Mouse (Mus musculus) embryonic facial prominence, embryonic 13.5 days (tissue): ENCODE results near the gene Gramd1a. TPM values are rescaled to one million over a fixed set of nuclear protein-coding genes. Genes with fewer than 3 reads are reported as not detected.

Source experiments
- ATAC-seq: fragments of 200-750 bp; cut with Nextera tagmentation; 2 replicates; pipeline ENCODE4 v1.8.0; 2017; ENCODE audit warnings: low read depth; ENCODE audit not compliant: insufficient number of reproducible peaks, insufficient read depth, low FRiP score, low TSS enrichment
- H3K27ac ChIP-seq: fragments of 300-500 bp; sonication (generic); 2 replicates; pipeline ENCODE4 v1.5.1; 2015; ENCODE audit warnings: moderate library complexity, mild to moderate bottlenecking, inconsistent platforms
- H3K27me3 ChIP-seq: fragments of 300-500 bp; sonication (generic); 2 replicates; pipeline ENCODE4 v1.6.1; 2015; ENCODE audit warnings: mild to moderate bottlenecking, inconsistent platforms
- H3K36me3 ChIP-seq: fragments of 300-500 bp; sonication (generic); 2 replicates; pipeline ENCODE4 v1.6.1; 2015; ENCODE audit warnings: mild to moderate bottlenecking, inconsistent platforms
- H3K4me1 ChIP-seq: fragments of 300-500 bp; sonication (generic); 2 replicates; pipeline ENCODE4 v1.6.1; 2015; ENCODE audit warnings: inconsistent platforms
- H3K4me2 ChIP-seq: fragments of 300-500 bp; sonication (generic); 2 replicates; pipeline ENCODE4 v1.6.1; 2015; ENCODE audit warnings: moderate library complexity, mild to moderate bottlenecking, inconsistent platforms
- H3K4me3 ChIP-seq: fragments of 300-500 bp; sonication (generic); 2 replicates; pipeline ENCODE4 v1.5.1; 2015; ENCODE audit warnings: mild to moderate bottlenecking, inconsistent platforms
- H3K9ac ChIP-seq: fragments of 300-500 bp; sonication (generic); 2 replicates; pipeline ENCODE4 v1.6.1; 2015; ENCODE audit warnings: mild to moderate bottlenecking, inconsistent platforms
- H3K9me3 ChIP-seq: fragments of 300-500 bp; sonication (generic); 2 replicates; pipeline ENCODE4 v1.6.1; 2016; ENCODE audit warnings: inconsistent platforms
- WGBS: fragments of 180-500 bp; shearing (Covaris S2); methylation state at CpG from one replicate; pipeline ENCODE4 v1.1.7; 2015; ENCODE audit warnings: mixed read lengths; 5-methylcytosine and 5-hydroxymethylcytosine counted together
- polyA plus RNA-seq: library from polyadenylated mRNA; unstranded; fragments of >200 nt; fragmentation: Nextera tagmentation; extraction: Ambion mirVana; gene quantifications from 2 replicates; pipeline ENCODE4 v1.2.1, GENCODE M21; 2015

Gene Gramd1a
- 82.6 and 84.8 TPM in 2 replicates for polyA plus RNA-seq

DNA sequence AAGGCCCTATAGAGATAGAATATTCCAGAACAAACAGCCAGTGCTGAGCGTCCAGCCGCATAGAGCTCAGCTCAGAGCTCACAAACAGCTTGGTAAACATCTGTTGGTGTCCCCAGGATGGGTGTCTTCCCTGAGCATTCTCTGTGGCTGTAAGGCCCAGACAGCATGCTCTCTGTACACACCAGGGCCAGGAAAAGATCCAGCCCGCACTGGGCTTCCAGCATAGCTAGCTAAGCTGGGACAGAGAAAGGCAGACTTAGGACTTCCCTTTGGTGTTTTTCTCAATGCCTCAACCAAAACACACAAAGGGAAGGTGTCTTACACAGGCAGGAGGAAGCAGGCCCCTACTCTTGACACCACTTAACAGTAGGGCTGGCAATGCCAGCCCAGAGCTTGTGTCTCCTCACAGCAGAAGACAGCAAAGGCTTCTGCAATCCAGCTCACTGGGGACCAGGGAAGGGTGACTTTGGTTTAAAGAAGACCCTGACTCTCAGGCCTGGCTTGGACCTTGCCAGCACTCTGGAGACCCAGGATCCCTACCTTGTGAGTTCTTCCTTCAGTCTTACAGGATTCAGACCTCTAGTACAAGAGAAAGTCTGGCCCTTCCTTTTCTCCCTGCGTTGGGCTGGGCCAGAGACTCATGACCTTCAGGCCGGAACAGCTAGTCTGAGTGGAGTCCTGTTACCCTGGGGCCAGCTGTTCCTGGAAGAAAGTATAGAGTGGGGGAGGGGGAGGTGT lies at the start of gene Gramd1a:
TSS of gene Gramd1a (minus strand) at position 601 of the 738 bp plus-strand sequence.
- Histone ChIP-seq H3K9me3 (no peaks in the 10 kb centered on the region), H3K36me3 (no peaks in the 10 kb centered on the region), H3K27ac (no peak within 1 kb of the TSS), H3K4me3 (no peak within 1 kb of the TSS), H3K4me2 (no peak within 1 kb of the TSS), H3K9ac (no peak within 1 kb of the TSS), H3K27me3 (no peaks in the 10 kb centered on the region), H3K4me1 (peaks cover 12% of the 10 kb centered on the region)
- WGBS = 59% methylated on average over 5 of the region's 5 CpGs
- no peak for ATAC-seq

DNA sequence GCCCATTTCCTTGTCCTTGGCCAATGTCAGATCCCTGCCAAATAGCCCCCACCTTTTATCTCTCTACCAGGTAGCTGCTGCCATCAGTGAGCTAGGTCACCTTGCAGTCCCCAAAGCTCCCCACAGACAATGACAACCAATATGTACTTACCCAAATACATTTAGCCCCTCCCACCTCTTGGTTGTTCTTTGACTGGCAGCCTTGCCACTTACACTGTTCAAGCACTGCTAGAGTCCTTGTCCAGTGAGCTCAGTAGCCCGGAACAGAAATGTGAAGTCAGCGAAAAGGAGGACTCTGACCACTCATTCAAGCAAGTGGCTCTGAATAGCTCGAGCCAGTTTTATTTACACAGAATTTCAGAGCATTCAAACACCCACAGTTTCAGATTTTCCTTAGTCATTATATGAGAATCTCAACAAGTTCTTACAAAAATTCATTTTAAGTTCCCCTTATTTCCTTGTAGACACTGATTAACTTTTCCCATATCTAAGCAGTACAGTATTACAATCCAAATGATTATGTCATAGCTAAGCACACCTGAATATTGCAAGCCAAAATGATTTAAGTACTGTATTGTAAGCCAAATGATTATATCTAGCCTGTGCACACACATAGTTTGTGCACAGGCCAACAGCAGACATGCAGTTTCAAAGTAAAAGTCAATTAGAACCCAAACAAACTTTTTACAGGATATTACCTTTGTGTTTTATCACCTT lies 40.1 kb upstream of the Gramd1a start:
- Histone ChIP-seq H3K27me3 (no peaks in the 10 kb centered on the region), H3K9ac (no peak overlapping the region), H3K4me3 (no peak overlapping the region), H3K27ac (no peak overlapping the region), H3K4me2 (no peak overlapping the region), H3K9me3 (no peaks in the 10 kb centered on the region), H3K4me1 (no peaks in the 10 kb centered on the region), H3K36me3 (no peaks in the 10 kb centered on the region)
- WGBS = 73% methylated on average over 3 of the region's 3 CpGs
- ATAC-seq = no peak

DNA sequence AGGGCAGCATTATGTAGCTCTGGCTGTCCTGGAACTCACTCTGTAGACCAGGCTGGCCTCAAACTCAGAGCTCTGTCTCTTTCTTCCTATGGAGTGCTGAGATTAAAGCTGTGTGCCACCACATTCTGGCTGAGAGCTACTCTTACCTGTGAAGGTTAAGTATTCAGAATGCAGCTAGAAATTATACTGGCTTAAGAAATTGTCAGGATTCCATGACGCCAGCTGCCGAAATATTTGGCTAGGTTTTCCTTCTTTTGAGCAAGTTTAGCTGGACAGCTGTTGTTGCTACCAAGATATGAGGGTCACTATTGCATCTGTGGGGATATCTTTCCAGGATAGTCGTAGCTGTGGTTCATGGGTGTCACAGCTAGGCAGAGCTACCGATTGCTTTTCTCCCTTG lies 29.0 kb upstream of the Gramd1a start:
- 78% methylated on average over 4 of the region's 4 CpGs for WGBS
- no peaks in the 10 kb centered on the region for H3K4me1 ChIP-seq
- no peak overlapping the region for H3K4me3 ChIP-seq
- no peak overlapping the region for H3K9ac ChIP-seq
- H3K27me3 ChIP-seq = no peaks in the 10 kb centered on the region
- no peak overlapping the region for H3K4me2 ChIP-seq
- H3K27ac ChIP-seq = no peak overlapping the region
- H3K36me3 ChIP-seq = no peaks in the 10 kb centered on the region
- ATAC-seq = no peak
- no peaks in the 10 kb centered on the region for H3K9me3 ChIP-seq

DNA sequence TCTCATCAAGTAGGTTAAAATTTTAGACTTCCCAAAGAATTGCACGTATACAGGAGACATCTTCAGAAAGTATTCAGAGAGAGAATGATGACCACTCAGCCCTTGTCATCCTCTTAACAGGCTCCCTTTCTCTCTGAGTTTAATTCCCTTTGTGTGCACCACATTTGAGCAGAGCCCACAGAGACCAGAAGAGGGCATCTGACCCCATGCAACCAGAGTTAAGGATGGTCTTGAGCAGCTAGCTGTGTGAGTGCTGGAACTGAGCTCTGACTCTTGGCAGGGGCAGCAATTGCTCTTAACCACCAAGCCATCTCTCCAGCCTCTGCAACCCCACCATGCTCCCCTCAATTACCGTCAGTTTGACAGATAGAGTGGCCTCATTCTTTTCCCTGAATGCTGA lies 27.2 kb upstream of the Gramd1a start:
- 44% methylated on average over 2 of the region's 2 CpGs for WGBS
- no peak overlapping the region for H3K4me3 ChIP-seq
- H3K4me2 ChIP-seq = no peak overlapping the region
- no peak overlapping the region for H3K27ac ChIP-seq
- no peak overlapping the region for H3K9ac ChIP-seq
- peaks cover 5% of the 10 kb centered on the region for H3K27me3 ChIP-seq
- no peaks in the 10 kb centered on the region for H3K9me3 ChIP-seq
- no peak for ATAC-seq
- no peaks in the 10 kb centered on the region for H3K4me1 ChIP-seq
- no peaks in the 10 kb centered on the region for H3K36me3 ChIP-seq

DNA sequence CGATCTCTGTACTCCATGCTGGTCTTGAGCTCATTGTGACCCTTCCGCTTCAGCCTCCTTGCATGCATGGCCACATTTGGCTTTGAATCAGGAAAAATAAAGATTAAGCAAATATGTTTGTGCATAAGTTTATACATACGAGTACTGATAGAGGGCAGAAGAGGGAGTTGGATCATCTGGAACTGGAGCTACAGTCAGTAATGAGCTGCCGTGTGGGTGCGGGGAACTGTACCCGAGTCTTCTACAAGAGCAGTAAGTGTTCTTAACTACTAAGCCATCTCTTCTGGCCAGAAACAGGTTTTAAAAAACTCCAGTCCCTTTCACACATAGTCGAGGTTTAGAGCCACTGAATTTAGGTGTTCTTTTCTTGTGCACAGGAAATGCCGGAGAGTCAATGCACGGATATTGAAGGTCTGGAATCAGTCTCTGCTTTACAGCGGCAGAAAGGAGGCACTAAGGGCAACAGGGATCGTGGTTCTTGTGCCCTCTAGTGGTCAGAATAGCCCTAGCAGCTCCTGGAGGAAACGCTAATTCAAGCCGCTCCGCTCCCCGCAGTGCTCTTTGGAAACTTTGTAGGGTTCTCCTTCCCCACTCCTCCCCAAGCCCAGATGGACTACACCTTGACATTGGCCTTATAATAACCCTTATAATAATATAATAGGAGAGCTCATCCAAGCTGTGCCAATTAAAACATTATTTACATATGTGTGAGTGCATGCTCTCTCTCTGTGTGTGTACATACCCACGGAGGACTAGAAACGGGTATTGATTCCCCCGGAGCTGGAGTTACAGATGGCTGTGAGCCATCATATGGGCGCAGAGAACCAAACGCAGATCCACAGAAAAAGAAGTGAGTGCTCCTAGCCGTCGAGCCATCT lies 21.4 kb upstream of the Gramd1a start:
- Histone ChIP-seq H3K27ac (no peak overlapping the region), H3K4me2 (peak overlapping the region; percentile 52), H3K36me3 (no peaks in the 10 kb centered on the region), H3K4me3 (peak overlapping the region; percentile 28), H3K9ac (peak overlapping the region; percentile 32; the same call in 1 of the 2 replicates), H3K9me3 (no peaks in the 10 kb centered on the region), H3K4me1 (peaks cover 5% of the 10 kb centered on the region; the same call in 1 of the 2 replicates), H3K27me3 (peaks cover 10% of the 10 kb centered on the region)
- peak; percentile 46; the same call in 1 of the 2 replicates for ATAC-seq
- 24% methylated on average over 22 of the region's 22 CpGs for WGBS

GRCm38 (mm10) chr7:31175096-31175495 lies 19.4 kb upstream of the Gramd1a start:
- H3K4me1 ChIP-seq = peaks cover 5% of the 10 kb centered on the region; the same call in 1 of the 2 replicates
- WGBS = 82% methylated on average over 3 of the region's 3 CpGs
- H3K9ac ChIP-seq = no peak overlapping the region
- ATAC-seq = no peak
- H3K36me3 ChIP-seq = no peaks in the 10 kb centered on the region
- no peaks in the 10 kb centered on the region for H3K9me3 ChIP-seq
- peaks cover 10% of the 10 kb centered on the region for H3K27me3 ChIP-seq
- no peak overlapping the region for H3K4me3 ChIP-seq
- no peak overlapping the region for H3K4me2 ChIP-seq
- H3K27ac ChIP-seq = no peak overlapping the region

GRCm38 (mm10) chr7:31174466-31174865 lies 18.8 kb upstream of the Gramd1a start:
- Histone ChIP-seq H3K27me3 (peaks cover 10% of the 10 kb centered on the region), H3K4me3 (no peak overlapping the region), H3K27ac (no peak overlapping the region), H3K9me3 (no peaks in the 10 kb centered on the region), H3K36me3 (no peaks in the 10 kb centered on the region), H3K4me1 (peaks cover 5% of the 10 kb centered on the region; the same call in 1 of the 2 replicates), H3K4me2 (no peak overlapping the region), H3K9ac (no peak overlapping the region)
- no peak for ATAC-seq
- 68% methylated on average over 8 of the region's 8 CpGs for WGBS

GRCm38 (mm10) chr7:31172238-31172637 lies 16.5 kb upstream of the Gramd1a start:
- WGBS = 16% methylated on average over 2 of the region's 2 CpGs
- H3K4me3 ChIP-seq = no peak overlapping the region
- H3K9me3 ChIP-seq = no peaks in the 10 kb centered on the region
- peaks cover 5% of the 10 kb centered on the region; the same call in 1 of the 2 replicates for H3K4me1 ChIP-seq
- H3K4me2 ChIP-seq = no peak overlapping the region
- no peak overlapping the region for H3K27ac ChIP-seq
- no peak overlapping the region for H3K9ac ChIP-seq
- no peaks in the 10 kb centered on the region for H3K27me3 ChIP-seq
- no peaks in the 10 kb centered on the region for H3K36me3 ChIP-seq
- ATAC-seq = no peak

DNA sequence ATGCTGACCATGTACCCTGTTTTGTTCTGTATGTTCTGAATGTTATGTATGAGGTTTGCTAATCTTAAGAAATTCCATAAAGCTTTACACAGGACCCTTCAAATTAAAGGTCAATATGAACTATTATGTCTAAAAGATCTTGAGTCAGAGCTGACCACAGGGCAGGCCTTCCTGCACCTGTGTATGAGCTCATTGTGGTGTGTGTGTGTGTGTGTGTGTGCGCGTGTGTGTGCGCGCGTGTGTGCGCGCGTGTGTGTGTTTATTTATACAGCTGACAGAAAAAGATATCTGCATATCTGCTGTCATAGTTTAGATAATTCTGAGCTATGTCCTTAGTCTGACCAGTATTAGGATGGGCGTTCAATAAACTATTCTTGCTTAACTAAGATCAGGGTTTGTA lies 14.8 kb upstream of the Gramd1a start:
- H3K27ac ChIP-seq = no peak overlapping the region
- ATAC-seq = no peak
- no peak overlapping the region for H3K4me3 ChIP-seq
- H3K9me3 ChIP-seq = no peaks in the 10 kb centered on the region
- WGBS = 96% methylated on average over 9 of the region's 9 CpGs
- H3K4me1 ChIP-seq = no peaks in the 10 kb centered on the region
- no peaks in the 10 kb centered on the region for H3K27me3 ChIP-seq
- H3K9ac ChIP-seq = no peak overlapping the region
- H3K36me3 ChIP-seq = no peaks in the 10 kb centered on the region
- H3K4me2 ChIP-seq = no peak overlapping the region

- Histone ChIP-seq H3K4me3 (no peak overlapping the region), H3K4me1 (no peaks in the 10 kb centered on the region), H3K36me3 (no peaks in the 10 kb centered on the region), H3K4me2 (no peak overlapping the region), H3K27me3 (no peaks in the 10 kb centered on the region), H3K9me3 (no peaks in the 10 kb centered on the region), H3K27ac (no peak overlapping the region), H3K9ac (no peak overlapping the region)
- no peak for ATAC-seq
- 54% methylated on average over 8 of the region's 8 CpGs for WGBS
These were observed 12.7 kb upstream of the Gramd1a start for GRCm38 (mm10) chr7:31168412-31168811.

- no peak overlapping the region for H3K4me3 ChIP-seq
- no peak overlapping the region for H3K9ac ChIP-seq
- no peaks in the 10 kb centered on the region for H3K9me3 ChIP-seq
- peaks cover 4% of the 10 kb centered on the region; the same call in 1 of the 2 replicates for H3K4me1 ChIP-seq
- 63% methylated on average over 1 of the region's 1 CpGs for WGBS
- no peaks in the 10 kb centered on the region for H3K36me3 ChIP-seq
- H3K4me2 ChIP-seq = no peak overlapping the region
- H3K27ac ChIP-seq = no peak overlapping the region
- no peak for ATAC-seq
- no peaks in the 10 kb centered on the region for H3K27me3 ChIP-seq
These were observed 9.1 kb upstream of the Gramd1a start for GRCm38 (mm10) chr7:31164748-31165147.
